Mouse (Mus musculus) cerebellum, postnatal 14 days (tissue): ENCODE results near the gene Chst3.
"Not testable (repeated sequence)": the region's sequence is repeated elsewhere in the genome, so short reads cannot be mapped to it uniquely, and the experiment has no call there.

Experiments
- DNase-seq, 2 experiments: peaks; one replicate each; pipeline ENCODE4 v3.0.0; 2021; ENCODE audit warnings: mixed read lengths in 2 of 2

Gene Chst3

GRCm38 (mm10) chr10:60218591-60219499, at the start of gene Chst3:
Gene Chst3 (minus strand): TSS chr10:60219260.
- peak; percentile 25 to 40 for DNase-seq

DNA sequence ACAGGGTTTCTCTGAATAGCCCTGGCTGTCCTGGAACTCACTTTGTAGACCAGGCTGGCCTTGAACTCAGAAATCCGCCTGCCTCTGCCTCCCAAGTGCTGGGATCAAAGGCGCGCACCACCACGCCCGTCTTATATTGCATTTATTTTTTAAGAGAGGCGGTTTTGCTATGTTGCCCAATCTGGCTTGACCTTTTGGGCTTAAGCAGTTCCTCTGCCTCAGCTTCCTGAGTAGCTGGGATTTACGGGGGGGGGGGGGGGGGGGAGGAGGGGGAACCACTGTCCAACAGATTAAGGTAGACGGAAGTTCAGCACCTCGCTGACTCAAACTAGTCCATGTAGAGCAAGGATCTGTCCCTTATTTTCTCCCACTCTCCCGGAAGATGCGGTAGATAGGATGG, 49.7 kb upstream of the Chst3 start:
- no peak for DNase-seq

- DNase-seq, result no peak
Measured at GRCm38 (mm10) chr10:60266842-60267401, 47.9 kb upstream of the Chst3 start.

DNA sequence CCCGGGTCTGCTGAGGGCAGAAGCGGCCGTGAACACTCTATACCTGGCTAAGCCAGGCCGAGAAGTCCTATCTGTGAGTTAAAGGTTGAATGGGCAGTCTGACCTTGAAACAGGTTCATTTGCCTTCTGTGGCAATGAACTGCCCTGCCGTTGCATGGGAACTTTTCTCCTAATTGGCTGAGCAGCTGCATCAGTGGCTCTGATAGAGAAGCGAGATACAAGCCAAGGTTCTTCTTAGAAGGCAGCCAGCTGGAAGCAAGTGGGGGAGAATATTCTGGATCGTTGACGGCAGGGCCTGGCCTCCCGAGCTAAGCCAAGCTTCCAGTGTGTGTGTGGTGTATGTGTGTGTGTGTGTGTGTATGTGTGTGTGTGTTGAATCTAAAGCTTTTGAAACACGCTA, 46.2 kb upstream of the Chst3 start:
- peak in 1 of 2 experiments; percentile 46 for DNase-seq

DNA sequence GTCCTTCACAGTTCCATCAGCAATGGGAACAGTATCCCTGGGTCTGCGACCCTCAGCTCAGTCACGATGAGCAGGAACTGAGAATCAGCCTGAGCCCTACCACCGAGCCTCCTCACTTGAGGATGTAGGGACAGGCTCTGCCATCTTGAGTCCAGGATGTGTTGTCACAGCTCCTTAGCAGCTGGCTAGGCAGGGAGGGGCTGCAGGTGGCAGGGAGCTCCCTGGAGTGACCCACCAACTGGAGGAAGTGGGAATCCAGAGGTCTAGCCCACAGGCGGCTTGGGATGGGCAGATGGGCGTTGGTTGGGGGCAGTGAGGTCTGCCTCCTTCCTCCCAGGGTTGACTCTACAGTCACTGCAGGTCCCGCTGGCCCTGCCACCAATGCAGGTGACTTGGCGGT, 44.3 kb upstream of the Chst3 start:
- DNase-seq, result no peak

GRCm38 (mm10) chr10:60262386-60262785, 43.3 kb upstream of the Chst3 start:
- DNase-seq, result peak; percentile 61 to 80

DNA sequence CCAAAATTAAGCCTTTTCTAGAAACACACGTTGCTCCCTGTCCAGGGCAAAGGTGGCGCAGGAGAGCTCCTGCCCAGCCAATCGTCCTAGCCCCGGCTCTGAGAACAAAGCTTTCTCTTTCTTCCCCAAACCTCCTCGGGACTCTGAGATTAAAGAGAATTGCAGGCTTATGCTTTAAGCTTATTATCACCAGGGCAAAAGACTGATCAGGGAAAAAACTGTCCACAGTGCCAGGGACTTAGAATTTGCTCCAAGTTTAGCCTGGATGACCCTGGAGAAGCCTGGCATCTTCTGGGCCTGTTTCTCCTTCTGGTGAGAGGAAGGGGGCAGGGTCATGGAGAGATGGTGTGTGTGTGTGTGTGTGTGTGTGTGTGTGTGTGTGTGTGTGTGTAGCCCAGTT, 42.5 kb upstream of the Chst3 start:
- DNase-seq, result no peak

DNA sequence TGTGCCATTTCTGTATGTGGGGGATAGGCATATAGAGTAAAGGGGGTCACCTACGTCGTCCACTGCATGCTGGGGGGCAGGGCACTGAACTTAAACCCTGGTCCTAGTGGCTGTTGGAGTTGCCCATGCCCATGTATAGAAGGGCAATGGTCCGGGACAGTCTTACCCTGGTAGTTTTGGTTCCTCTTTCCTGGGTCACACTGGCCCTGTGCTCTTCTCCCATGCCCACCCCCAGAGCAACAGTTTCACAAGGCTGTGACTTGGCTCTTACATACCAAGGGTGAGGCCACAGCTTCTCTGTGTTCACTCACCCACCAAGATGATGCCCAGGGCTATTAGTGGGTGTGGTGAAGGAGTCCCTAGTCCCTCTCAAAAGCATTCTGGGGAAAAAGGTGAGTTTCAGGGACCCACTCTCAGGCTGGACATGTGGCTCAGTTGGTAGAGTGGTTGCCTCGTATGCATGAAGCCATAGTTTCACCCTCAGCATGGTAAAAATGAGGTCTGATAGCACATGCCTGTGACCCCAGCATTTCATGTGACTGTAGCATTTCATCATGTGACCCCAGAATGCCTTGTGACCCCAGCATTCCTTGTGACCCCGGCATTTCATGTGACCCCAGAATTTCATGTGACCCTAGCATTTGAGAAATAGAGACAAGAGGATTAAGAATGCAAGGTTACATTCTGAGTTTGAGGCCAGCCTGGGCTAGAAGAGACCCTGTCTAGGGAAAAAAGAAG, 41.7 kb upstream of the Chst3 start:
- DNase-seq, result no peak

GRCm38 (mm10) chr10:60257261-60257825, 38.3 kb upstream of the Chst3 start:
- no peak for DNase-seq

DNA sequence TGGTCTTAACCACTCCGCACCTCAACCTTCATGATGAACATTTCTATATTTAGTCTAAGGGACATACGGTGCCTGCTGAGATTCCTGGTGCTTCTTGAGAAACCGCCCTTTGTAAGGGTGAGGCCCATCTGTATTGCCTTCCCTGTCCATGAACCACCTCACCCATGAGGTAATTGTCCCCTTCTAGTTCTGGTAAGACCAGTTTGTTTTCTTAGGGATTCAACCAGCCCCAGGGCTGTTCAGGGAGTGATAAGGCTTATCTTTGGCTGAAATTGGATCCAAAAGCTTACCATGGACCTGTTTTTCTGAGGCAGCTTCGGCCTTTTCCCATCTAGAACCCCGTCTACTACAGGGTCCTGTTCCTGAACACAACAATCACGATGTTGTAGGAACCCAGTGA, 37.0 kb upstream of the Chst3 start:
- DNase-seq, result no peak

DNA sequence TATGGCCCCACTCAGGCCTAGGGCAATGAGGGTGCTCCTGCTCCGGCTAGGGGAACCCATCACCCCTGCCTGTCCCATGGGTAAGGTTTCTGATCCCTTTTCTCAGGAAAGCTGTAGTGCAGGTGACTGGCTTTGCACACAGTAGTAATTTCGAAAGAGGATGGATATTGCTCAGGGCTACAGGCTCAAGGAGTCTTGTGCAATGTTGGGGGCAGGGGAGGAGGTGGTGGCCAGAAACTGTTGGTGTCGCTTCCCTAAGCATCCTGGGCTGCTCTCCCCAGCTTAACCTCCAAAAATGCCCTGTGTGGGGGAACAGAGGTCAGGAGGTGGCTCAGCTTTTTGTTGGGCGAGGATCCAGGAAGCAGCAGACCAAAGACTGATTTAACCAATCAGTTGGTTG, 33.5 kb upstream of the Chst3 start:
- DNase-seq, result no peak

GRCm38 (mm10) chr10:60252187-60252586, 33.1 kb upstream of the Chst3 start:
- no peak for DNase-seq

- no peak for DNase-seq
Measured at GRCm38 (mm10) chr10:60250426-60250965, 31.4 kb upstream of the Chst3 start.

- not testable (repeated sequence) for DNase-seq
Measured at GRCm38 (mm10) chr10:60248345-60248744, 29.3 kb upstream of the Chst3 start.

DNA sequence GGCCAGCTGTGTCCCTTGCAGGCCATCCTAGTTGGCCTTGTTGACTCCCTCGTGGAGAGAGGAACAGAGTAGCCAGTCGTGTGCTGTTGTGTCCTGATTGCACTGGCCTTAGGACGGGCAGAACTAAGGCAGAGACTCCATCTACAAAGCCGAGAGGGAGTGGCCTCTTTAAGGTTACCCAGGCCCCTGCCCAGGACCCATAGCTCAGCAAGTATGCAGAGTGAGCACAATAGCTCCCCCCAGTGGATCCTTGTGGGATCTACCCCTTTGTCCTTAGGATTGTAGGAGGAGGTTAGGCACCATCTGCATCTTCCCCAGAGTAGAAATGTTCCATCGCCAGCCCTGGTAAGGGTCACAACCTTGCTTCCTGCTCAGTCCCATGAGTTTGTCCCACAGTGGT, 27.5 kb upstream of the Chst3 start:
- DNase-seq, result peak; percentile 55 to 77

GRCm38 (mm10) chr10:60245635-60246034, 26.6 kb upstream of the Chst3 start:
- DNase-seq, result peak; percentile 13 to 50

- DNase-seq, result peak; percentile 97 to 98
Measured at GRCm38 (mm10) chr10:60245041-60245440, 26.0 kb upstream of the Chst3 start.

DNA sequence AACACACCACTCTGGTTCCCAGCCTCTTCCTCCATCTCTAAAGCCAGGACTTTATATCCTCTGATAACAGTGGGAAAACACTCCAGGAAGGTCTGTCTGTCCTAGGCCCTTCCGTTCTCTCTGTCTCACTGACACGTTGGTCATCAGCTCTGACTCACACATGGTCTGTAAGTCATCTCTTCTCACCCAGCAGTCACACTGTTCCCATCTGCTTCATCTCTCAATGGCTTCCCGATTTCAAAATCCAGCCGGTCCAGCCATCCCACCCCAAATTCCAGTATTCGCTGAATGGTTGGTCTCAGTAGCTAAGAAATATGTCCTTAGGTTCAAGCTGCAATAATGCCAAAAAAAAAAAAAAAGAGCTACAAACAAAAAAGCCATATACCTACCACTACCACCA, 24.9 kb upstream of the Chst3 start:
- no peak for DNase-seq

DNA sequence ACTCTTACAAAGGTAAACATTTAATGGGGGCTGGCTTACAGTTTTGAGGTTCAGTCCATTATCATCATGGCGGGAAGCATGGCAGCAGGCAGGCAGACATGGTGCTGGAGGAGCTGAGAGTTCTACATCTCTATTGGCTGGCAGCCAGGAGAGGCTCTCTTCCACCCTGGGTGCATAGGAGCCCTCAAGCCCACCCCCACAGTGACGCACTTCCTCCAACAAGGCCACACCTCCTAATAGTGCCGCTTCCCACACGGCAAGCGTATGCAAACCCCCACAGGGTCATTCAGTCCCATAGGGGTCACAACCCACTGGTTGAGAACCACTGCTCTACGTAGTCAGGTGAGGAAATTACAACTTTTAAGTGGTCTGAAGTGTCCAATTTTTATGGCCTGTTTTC, 21.4 kb upstream of the Chst3 start:
- no peak for DNase-seq

DNA sequence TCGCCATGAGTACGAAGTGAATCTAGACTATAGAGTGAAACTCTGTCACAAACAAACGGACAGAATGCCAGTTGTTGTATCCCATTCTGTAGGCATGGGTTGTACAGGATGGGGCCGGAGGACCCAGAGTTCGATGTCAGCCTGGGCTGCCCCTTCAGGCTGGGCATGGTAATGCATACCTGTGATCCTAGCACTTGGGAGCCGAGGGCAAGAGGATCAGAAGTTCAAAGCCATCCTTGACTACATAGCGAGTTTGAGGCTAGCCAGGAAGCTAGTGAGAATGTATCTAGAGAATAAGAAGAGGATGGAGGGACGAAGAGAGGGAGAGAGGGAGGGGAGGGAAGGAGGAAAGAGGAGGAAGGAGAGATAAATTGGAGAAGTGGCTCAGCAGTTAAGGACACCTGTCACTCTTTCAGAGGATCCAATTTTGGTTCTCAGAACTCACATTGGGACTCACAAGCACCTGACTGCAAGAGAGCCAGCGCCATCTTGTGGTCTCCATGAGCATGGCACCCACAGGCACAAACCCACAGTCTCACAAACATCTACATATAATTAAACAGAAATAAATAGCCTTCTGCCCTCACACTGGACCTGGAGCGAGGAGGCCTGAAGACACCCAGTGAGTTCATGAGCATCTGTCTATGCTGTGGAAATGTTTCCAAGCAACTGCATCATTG, 18.6 kb upstream of the Chst3 start:
- peak; percentile 75 to 83 for DNase-seq

- DNase-seq, result not testable (repeated sequence)
Measured at GRCm38 (mm10) chr10:60235876-60236275, 16.8 kb upstream of the Chst3 start.

GRCm38 (mm10) chr10:60234006-60234405, 14.9 kb upstream of the Chst3 start:
- DNase-seq, result no peak
